Mouse (Mus musculus) CH12.LX (cell line): ENCODE measurements at regions not wholly inside any gene's neighbourhood (a gene's known extent, or its start where the extent isn't known, plus 50 kb on each side); places are given as distances from the start of the nearest gene placed in this dataset.

Experiments used
- DNase-seq: peaks from one replicate; pipeline ENCODE4 v3.0.0-alpha.2; 2013; ENCODE audit errors: extremely low read depth
- H3K27ac ChIP-seq: 2 replicates; pipeline ENCODE4 v1.5.1; 2012; ENCODE audit warnings: low read depth, mild to moderate bottlenecking, control low read depth, moderate library complexity; ENCODE audit not compliant: insufficient read depth
- H3K27me3 ChIP-seq: replicated peaks from 2 replicates; pipeline ENCODE3; 2012; ENCODE audit warnings: inconsistent platforms
- H3K36me3 ChIP-seq, 2 experiments: replicated peaks in 1 of 2; 2 replicates each; pipeline versions ENCODE3 to v1.6.1; 2012; ENCODE audit warnings: inconsistent platforms in 1 of 2, low read length in 1 of 2, mild to moderate bottlenecking in 1 of 2, mixed read lengths in 1 of 2, moderate library complexity in 1 of 2; ENCODE audit not compliant: control insufficient read depth in 1 of 2, insufficient read depth in 1 of 2
- H3K4me1 ChIP-seq, 2 experiments: 2 replicates each; pipeline ENCODE4 v1.6.1; 2012; ENCODE audit warnings: inconsistent platforms in 1 of 2, moderate library complexity in 1 of 2; ENCODE audit not compliant: insufficient read depth in 2 of 2, control insufficient read depth in 1 of 2
- H3K4me2 ChIP-seq: 2 replicates; pipeline ENCODE4 v1.6.1; 2012; ENCODE audit warnings: low read depth, mild to moderate bottlenecking, control low read depth; ENCODE audit not compliant: poor library complexity, insufficient read depth, severe bottlenecking
- H3K4me3 ChIP-seq, 3 experiments: fragments of 150-350 bp in 1 of 3; sonication (generic) in 1 of 3; replicated peaks in 1 of 3; 2 replicates each; pipeline versions ENCODE3 to v1.5.1; 2011 to 2012; ENCODE audit warnings: low read depth in 2 of 3, low read length in 2 of 3, mild to moderate bottlenecking in 2 of 3, moderate library complexity in 2 of 3, control low read depth in 1 of 3, improper control_type of control experiment in 1 of 3, inconsistent platforms in 1 of 3, mixed read lengths in 1 of 3; ENCODE audit not compliant: poor library complexity in 1 of 3
- H3K79me2 ChIP-seq: replicated peaks from 2 replicates; pipeline ENCODE4 v1.6.1; 2012; ENCODE audit warnings: mild to moderate bottlenecking, moderate library complexity; ENCODE audit not compliant: control insufficient read depth, poor library complexity, insufficient read depth, severe bottlenecking; ENCODE audit errors: extremely low read depth
- H3K9ac ChIP-seq: 2 replicates; pipeline ENCODE4 v1.6.1; 2012; ENCODE audit warnings: low read depth, mild to moderate bottlenecking, control low read depth, moderate library complexity; ENCODE audit not compliant: insufficient read depth
- H3K9me3 ChIP-seq: replicated peaks from 2 replicates; pipeline ENCODE3; 2012; ENCODE audit warnings: low read length, inconsistent platforms, mixed read lengths
- BHLHE40 ChIP-seq: IDR thresholded peaks from 2 replicates; pipeline ENCODE4 v1.6.1; 2011; ENCODE audit warnings: mild to moderate bottlenecking, low read depth, low read length, improper control_type of control experiment
- CTCF ChIP-seq, 2 experiments: IDR thresholded peaks in 1 of 2; conservative IDR thresholded peaks in 1 of 2; 2 replicates each; pipeline ENCODE4 v1.5.1; 2011 to 2012; ENCODE audit warnings: low read depth in 2 of 2, low read length in 2 of 2, improper control_type of control experiment in 1 of 2, inconsistent platforms in 1 of 2, mild to moderate bottlenecking in 1 of 2, moderate library complexity in 1 of 2
- ELF1 ChIP-seq: IDR thresholded peaks from 2 replicates; pipeline ENCODE4 v1.6.1; 2014; ENCODE audit warnings: low read depth, mild to moderate bottlenecking, inconsistent platforms, low read length, improper control_type of control experiment
- ETS1 ChIP-seq: conservative IDR thresholded peaks from 2 replicates; pipeline ENCODE4 v1.6.1; 2012; ENCODE audit warnings: low read depth, mild to moderate bottlenecking, inconsistent platforms, low read length, improper control_type of control experiment, moderate library complexity
- GABPA ChIP-seq: IDR thresholded peaks from 2 replicates; pipeline ENCODE4 v1.6.1; 2012; ENCODE audit warnings: low read depth, low read length, improper control_type of control experiment, inconsistent platforms; ENCODE audit not compliant: insufficient replicate concordance
- HCFC1 ChIP-seq: IDR thresholded peaks from 2 replicates; pipeline ENCODE4 v1.6.1; 2012; ENCODE audit warnings: low read depth, mild to moderate bottlenecking, inconsistent platforms, low read length, improper control_type of control experiment
- JUN ChIP-seq: IDR thresholded peaks from 2 replicates; pipeline ENCODE4 v1.6.1; 2011; ENCODE audit warnings: low read depth, mild to moderate bottlenecking, low read length, improper control_type of control experiment, moderate library complexity; ENCODE audit not compliant: insufficient read depth
- JUND ChIP-seq: conservative IDR thresholded peaks from 2 replicates; pipeline ENCODE4 v1.6.1; 2011; ENCODE audit warnings: low read depth, low read length, improper control_type of control experiment
- MAFK ChIP-seq: IDR thresholded peaks from 2 replicates; pipeline ENCODE4 v1.6.1; 2011; ENCODE audit warnings: low read length, improper control_type of control experiment; ENCODE audit not compliant: insufficient replicate concordance
- MXI1 ChIP-seq: IDR thresholded peaks from 2 replicates; pipeline ENCODE4 v1.6.1; 2011; ENCODE audit warnings: mild to moderate bottlenecking, low read depth, low read length, improper control_type of control experiment
- MYC ChIP-seq: IDR thresholded peaks from 2 replicates; pipeline ENCODE4 v1.6.1; 2011; ENCODE audit warnings: low read depth, mild to moderate bottlenecking, improper control_type of control experiment, low read length
- NELFE ChIP-seq: IDR thresholded peaks from 2 replicates; pipeline ENCODE4 v1.6.1; 2011; ENCODE audit warnings: low read depth, low read length, improper control_type of control experiment
- NRF1 ChIP-seq: IDR thresholded peaks from 2 replicates; pipeline ENCODE4 v1.6.1; 2014; ENCODE audit warnings: low read depth, mild to moderate bottlenecking, inconsistent platforms, low read length, improper control_type of control experiment, moderate library complexity
- POLR2A ChIP-seq: IDR thresholded peaks from 2 replicates; pipeline ENCODE4 v1.6.1; 2011; ENCODE audit warnings: low read depth, mild to moderate bottlenecking, improper control_type of control experiment, low read length
- POLR2AphosphoS2 ChIP-seq: IDR thresholded peaks from 2 replicates; pipeline ENCODE4 v1.6.1; 2011; ENCODE audit warnings: low read depth, low read length, improper control_type of control experiment
- RAD21 ChIP-seq: IDR thresholded peaks from 2 replicates; pipeline ENCODE4 v1.6.1; 2011; ENCODE audit warnings: low read depth, mild to moderate bottlenecking, low read length, improper control_type of control experiment, moderate library complexity
- RCOR1 ChIP-seq: conservative IDR thresholded peaks from 2 replicates; pipeline ENCODE4 v1.6.1; 2012; ENCODE audit warnings: low read depth, mild to moderate bottlenecking, inconsistent platforms, low read length, improper control_type of control experiment
- SMC3 ChIP-seq: IDR thresholded peaks from 2 replicates; pipeline ENCODE4 v1.6.1; 2011; ENCODE audit warnings: low read depth, low read length, improper control_type of control experiment
- UBTF ChIP-seq: IDR thresholded peaks from 2 replicates; pipeline ENCODE4 v1.6.1; 2012; ENCODE audit warnings: low read depth, mild to moderate bottlenecking, inconsistent platforms, low read length, improper control_type of control experiment, moderate library complexity
- USF1 ChIP-seq: IDR thresholded peaks from 2 replicates; pipeline ENCODE4 v1.6.1; 2014; ENCODE audit warnings: low read depth, mild to moderate bottlenecking, inconsistent platforms, low read length, improper control_type of control experiment
- USF2 ChIP-seq: conservative IDR thresholded peaks from 2 replicates; pipeline ENCODE4 v1.6.1; 2011; ENCODE audit warnings: low read depth, low read length, improper control_type of control experiment
- dilution Hi-C: fragments of 300-500 bp; cut with MboI; formaldehyde crosslinking; loops from 2 replicates; pipeline ENCODE4 v1.14.3; 2020; ENCODE audit warnings: low sequenced_read_pairs; ENCODE audit not compliant: extremely low pct_unique_long_range_greater_than_20kb, extremely low pct_ligation_motif_present
- in situ Hi-C: fragments of 300-500 bp; cut with MboI; formaldehyde crosslinking; loops from 3 replicates; pipeline ENCODE4 v1.14.3; 2019; ENCODE audit warnings: low sequenced_read_pairs, low pct_ligation_motif_present, low pct_unique_long_range_greater_than_20kb, mixed read lengths

GRCm38 (mm10) chr13:102507226-102507625, 186.1 kb upstream of the Cd180 start:
- H3K4me3 ChIP-seq, result no peak overlapping the region
- H3K9me3 ChIP-seq, result no peaks in the 10 kb centered on the region
- peaks cover 0 to 5% of the 10 kb centered on the region in 2 experiments; a peak in 1 of 4 replicates for H3K4me1 ChIP-seq
- H3K36me3 ChIP-seq, result no peaks in the 10 kb centered on the region
- in situ Hi-C loops, result no loop called here
- H3K9ac ChIP-seq, result no peak overlapping the region
- no peaks in the 10 kb centered on the region for H3K79me2 ChIP-seq
- TF ChIP-seq HCFC1 (no peak), POLR2AphosphoS2 (no peak), ETS1 (no peak), RAD21 (peak; percentile 31), SMC3 (peak; percentile 45), CTCF (conservative IDR thresholded peaks at IDR 0.05 in 1 of 2, IDR thresholded peaks at IDR 0.05 in 1 of 2; ENCODE audit: low read depth in 2 of 2, low read length in 2 of 2) (peak in 1 of 2 experiments; percentile 56; a peak in 2 of 4 replicates), ELF1 (no peak), MAFK (no peak)
- TF ChIP-seq, all 38 proteins: peak for 3
- peak; percentile 15 for DNase-seq
- dilution Hi-C loops, result no loop called here
- Histone ChIP-seq H3K27me3 (no peaks in the 10 kb centered on the region), H3K4me2 (no peak overlapping the region), H3K27ac (no peak overlapping the region)

DNA sequence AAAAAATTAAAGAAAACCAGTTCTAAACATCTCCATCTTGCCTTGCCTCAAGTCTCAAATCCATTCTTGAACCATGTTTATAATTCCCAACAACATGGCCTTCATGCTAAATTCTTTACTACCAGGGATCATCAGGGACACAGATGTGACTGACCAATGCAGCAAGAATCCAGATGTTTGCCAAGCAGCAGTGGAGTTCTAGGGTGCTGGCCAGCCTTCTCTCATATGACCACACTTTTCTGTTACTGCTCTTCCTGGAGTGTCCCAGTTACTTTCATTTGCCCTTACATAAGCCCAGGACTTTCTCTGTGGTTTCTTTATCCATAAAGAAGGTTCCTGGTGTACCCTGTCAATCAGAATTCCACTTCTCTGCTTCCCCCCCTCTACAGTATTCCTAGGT, 185.4 kb upstream of the Cd180 start:
- Histone ChIP-seq H3K9ac (no peak overlapping the region), H3K9me3 (no peaks in the 10 kb centered on the region), H3K27ac (no peak overlapping the region), H3K4me1 (peaks cover 0 to 5% of the 10 kb centered on the region in 2 experiments; a peak in 1 of 4 replicates), H3K36me3 (no peaks in the 10 kb centered on the region), H3K79me2 (no peaks in the 10 kb centered on the region), H3K27me3 (no peaks in the 10 kb centered on the region), H3K4me3 (no peak overlapping the region), H3K4me2 (no peak overlapping the region)
- TF ChIP-seq POLR2A (no peak), BHLHE40 (no peak), MYC (no peak)
- DNase-seq, result no peak
- dilution Hi-C loops (no loop called here), in situ Hi-C loops (no loop called here)

GRCm38 (mm10) chr13:102510733-102511279, 182.6 kb upstream of the Cd180 start:
- in situ Hi-C loops, result no loop called here
- H3K9ac ChIP-seq, result no peak overlapping the region
- dilution Hi-C loops, result no loop called here
- DNase-seq, result no peak
- H3K4me3 ChIP-seq, result no peak overlapping the region
- TF ChIP-seq RCOR1 (no peak), GABPA (no peak), CTCF (conservative IDR thresholded peaks at IDR 0.05 in 1 of 2, IDR thresholded peaks at IDR 0.05 in 1 of 2; ENCODE audit: low read depth in 2 of 2, low read length in 2 of 2) (no peak), POLR2AphosphoS2 (no peak), JUN (no peak), MXI1 (no peak), NELFE (no peak), NRF1 (no peak), JUND (no peak), USF1 (no peak), USF2 (no peak), HCFC1 (no peak), UBTF (no peak)
- no peaks in the 10 kb centered on the region for H3K9me3 ChIP-seq
- no peaks in the 10 kb centered on the region for H3K27me3 ChIP-seq
- H3K4me2 ChIP-seq, result no peak overlapping the region
- no peaks in the 10 kb centered on the region for H3K36me3 ChIP-seq
- no peaks in the 10 kb centered on the region for H3K79me2 ChIP-seq
- H3K4me1 ChIP-seq, result no peaks in the 10 kb centered on the region
- no peak overlapping the region for H3K27ac ChIP-seq
